Mouse (Mus musculus) activated CD4-positive, CD25-positive, alpha-beta regulatory T cell, adult 4 months (primary cell): ENCODE measurements at regions not wholly inside any gene's neighbourhood (a gene's known extent, or its start where the extent isn't known, plus 50 kb on each side); places are given as distances from the start of the nearest gene placed in this dataset.
"Not testable (repeated sequence)": the region's sequence is repeated elsewhere in the genome, so short reads cannot be mapped to it uniquely, and the experiment has no call there.

ENCODE experiments used
- ATAC-seq: one replicate; pipeline ENCODE4 v1.8.0; 2017

- ATAC-seq: no peak
These were observed 168.3 kb upstream of the Npvf start for GRCm38 (mm10) chr6:50822236-50823151.

GRCm38 (mm10) chr6:50823220-50823910 lies 169.1 kb upstream of the Npvf start:
- ATAC-seq: no peak

GRCm38 (mm10) chr6:50824466-50824865 lies 170.2 kb upstream of the Npvf start:
- ATAC-seq: no peak

- no peak for ATAC-seq
These were observed 177.5 kb upstream of the Npvf start for GRCm38 (mm10) chr6:50831725-50832124.

GRCm38 (mm10) chr6:50835997-50836625 lies 181.9 kb upstream of the Npvf start:
- no peak for ATAC-seq

- no peak for ATAC-seq
These were observed 186.6 kb upstream of the Npvf start for GRCm38 (mm10) chr6:50840826-50841225.

- not testable (repeated sequence) for ATAC-seq
These were observed 191.0 kb upstream of the Npvf start for GRCm38 (mm10) chr6:50845246-50845645.

GRCm38 (mm10) chr6:50846740-50847516 lies 192.7 kb upstream of the Npvf start:
- no peak for ATAC-seq

- no peak for ATAC-seq
These were observed 193.3 kb upstream of the Npvf start for GRCm38 (mm10) chr6:50847548-50847947.

- ATAC-seq: peak; percentile 57
These were observed 204.9 kb upstream of the Npvf start for GRCm38 (mm10) chr6:50859162-50859561.

GRCm38 (mm10) chr6:50877991-50878390 lies 223.8 kb upstream of the Npvf start:
- no peak for ATAC-seq

- no peak for ATAC-seq
These were observed 228.1 kb upstream of the Npvf start for GRCm38 (mm10) chr6:50882298-50882697.

- ATAC-seq: no peak
These were observed 228.5 kb upstream of the Npvf start for GRCm38 (mm10) chr6:50882759-50883158.

GRCm38 (mm10) chr6:50885031-50885430 lies 230.8 kb upstream of the Npvf start:
- no peak for ATAC-seq

GRCm38 (mm10) chr6:50885771-50886360 lies 231.6 kb upstream of the Npvf start:
- no peak for ATAC-seq

- ATAC-seq: no peak
These were observed 236.3 kb upstream of the Npvf start for GRCm38 (mm10) chr6:50890370-50891204.

- ATAC-seq: no peak
These were observed 236.9 kb upstream of the Npvf start for GRCm38 (mm10) chr6:50891205-50891526.

- ATAC-seq: no peak
These were observed 244.6 kb upstream of the Npvf start for GRCm38 (mm10) chr6:50898792-50899191.

GRCm38 (mm10) chr6:50915166-50916030 lies 261.2 kb upstream of the Npvf start:
- ATAC-seq: no peak

- no peak for ATAC-seq
These were observed 264.0 kb upstream of the Npvf start for GRCm38 (mm10) chr6:50918248-50918647.
